Mouse (Mus musculus) CH12.LX (cell line): ENCODE results near the gene Lonp2. TPM values are rescaled to one million over a fixed set of nuclear protein-coding genes. Genes with fewer than 3 reads are reported as not detected.

Experiments
- DNase-seq: peaks from one replicate; pipeline ENCODE4 v3.0.0-alpha.2; 2013; ENCODE audit errors: extremely low read depth
- H3K27ac ChIP-seq: 2 replicates; pipeline ENCODE4 v1.5.1; 2012; ENCODE audit warnings: low read depth, mild to moderate bottlenecking, control low read depth, moderate library complexity; ENCODE audit not compliant: insufficient read depth
- H3K27me3 ChIP-seq: replicated peaks from 2 replicates; pipeline ENCODE3; 2012; ENCODE audit warnings: inconsistent platforms
- H3K36me3 ChIP-seq, 2 experiments: replicated peaks in 1 of 2; 2 replicates each; pipeline versions ENCODE3 to v1.6.1; 2012; ENCODE audit warnings: inconsistent platforms in 1 of 2, low read length in 1 of 2, mild to moderate bottlenecking in 1 of 2, mixed read lengths in 1 of 2, moderate library complexity in 1 of 2; ENCODE audit not compliant: control insufficient read depth in 1 of 2, insufficient read depth in 1 of 2
- H3K4me1 ChIP-seq, 2 experiments: 2 replicates each; pipeline ENCODE4 v1.6.1; 2012; ENCODE audit warnings: inconsistent platforms in 1 of 2, moderate library complexity in 1 of 2; ENCODE audit not compliant: insufficient read depth in 2 of 2, control insufficient read depth in 1 of 2
- H3K4me2 ChIP-seq: 2 replicates; pipeline ENCODE4 v1.6.1; 2012; ENCODE audit warnings: low read depth, mild to moderate bottlenecking, control low read depth; ENCODE audit not compliant: poor library complexity, insufficient read depth, severe bottlenecking
- H3K4me3 ChIP-seq, 3 experiments: fragments of 150-350 bp in 1 of 3; sonication (generic) in 1 of 3; replicated peaks in 1 of 3; 2 replicates each; pipeline versions ENCODE3 to v1.5.1; 2011 to 2012; ENCODE audit warnings: low read depth in 2 of 3, low read length in 2 of 3, mild to moderate bottlenecking in 2 of 3, moderate library complexity in 2 of 3, control low read depth in 1 of 3, improper control_type of control experiment in 1 of 3, inconsistent platforms in 1 of 3, mixed read lengths in 1 of 3; ENCODE audit not compliant: poor library complexity in 1 of 3
- H3K79me2 ChIP-seq: replicated peaks from 2 replicates; pipeline ENCODE4 v1.6.1; 2012; ENCODE audit warnings: mild to moderate bottlenecking, moderate library complexity; ENCODE audit not compliant: control insufficient read depth, poor library complexity, insufficient read depth, severe bottlenecking; ENCODE audit errors: extremely low read depth
- H3K9ac ChIP-seq: 2 replicates; pipeline ENCODE4 v1.6.1; 2012; ENCODE audit warnings: low read depth, mild to moderate bottlenecking, control low read depth, moderate library complexity; ENCODE audit not compliant: insufficient read depth
- H3K9me3 ChIP-seq: replicated peaks from 2 replicates; pipeline ENCODE3; 2012; ENCODE audit warnings: low read length, inconsistent platforms, mixed read lengths
- BHLHE40 ChIP-seq: IDR thresholded peaks from 2 replicates; pipeline ENCODE4 v1.6.1; 2011; ENCODE audit warnings: mild to moderate bottlenecking, low read depth, low read length, improper control_type of control experiment
- CHD2 ChIP-seq: IDR thresholded peaks from 2 replicates; pipeline ENCODE4 v1.6.1; 2011; ENCODE audit warnings: low read length, improper control_type of control experiment
- CTCF ChIP-seq, 2 experiments: IDR thresholded peaks in 1 of 2; conservative IDR thresholded peaks in 1 of 2; 2 replicates each; pipeline ENCODE4 v1.5.1; 2011 to 2012; ENCODE audit warnings: low read depth in 2 of 2, low read length in 2 of 2, improper control_type of control experiment in 1 of 2, inconsistent platforms in 1 of 2, mild to moderate bottlenecking in 1 of 2, moderate library complexity in 1 of 2
- EP300 ChIP-seq: IDR thresholded peaks from 2 replicates; pipeline ENCODE4 v1.6.1; 2011; ENCODE audit warnings: low read length, improper control_type of control experiment
- ETS1 ChIP-seq: conservative IDR thresholded peaks from 2 replicates; pipeline ENCODE4 v1.6.1; 2012; ENCODE audit warnings: low read depth, mild to moderate bottlenecking, inconsistent platforms, low read length, improper control_type of control experiment, moderate library complexity
- HCFC1 ChIP-seq: IDR thresholded peaks from 2 replicates; pipeline ENCODE4 v1.6.1; 2012; ENCODE audit warnings: low read depth, mild to moderate bottlenecking, inconsistent platforms, low read length, improper control_type of control experiment
- IRF4 ChIP-seq: IDR thresholded peaks from 2 replicates; pipeline ENCODE4 v1.6.1; 2014; ENCODE audit warnings: low read depth, mild to moderate bottlenecking, inconsistent platforms, low read length, improper control_type of control experiment
- KAT2A ChIP-seq: IDR thresholded peaks from 2 replicates; pipeline ENCODE4 v1.6.1; 2012; ENCODE audit warnings: low read length, improper control_type of control experiment, inconsistent platforms; ENCODE audit not compliant: insufficient replicate concordance
- MAZ ChIP-seq: IDR thresholded peaks from 2 replicates; pipeline ENCODE4 v1.6.1; 2012; ENCODE audit warnings: low read depth, mild to moderate bottlenecking, inconsistent platforms, low read length, improper control_type of control experiment, moderate library complexity
- MYC ChIP-seq: IDR thresholded peaks from 2 replicates; pipeline ENCODE4 v1.6.1; 2011; ENCODE audit warnings: low read depth, mild to moderate bottlenecking, improper control_type of control experiment, low read length
- NELFE ChIP-seq: IDR thresholded peaks from 2 replicates; pipeline ENCODE4 v1.6.1; 2011; ENCODE audit warnings: low read depth, low read length, improper control_type of control experiment
- NRF1 ChIP-seq: IDR thresholded peaks from 2 replicates; pipeline ENCODE4 v1.6.1; 2014; ENCODE audit warnings: low read depth, mild to moderate bottlenecking, inconsistent platforms, low read length, improper control_type of control experiment, moderate library complexity
- PAX5 ChIP-seq: IDR thresholded peaks from 2 replicates; pipeline ENCODE4 v1.6.1; 2012; ENCODE audit warnings: low read length, inconsistent platforms, mixed read lengths
- POLR2AphosphoS2 ChIP-seq: IDR thresholded peaks from 2 replicates; pipeline ENCODE4 v1.6.1; 2011; ENCODE audit warnings: low read depth, low read length, improper control_type of control experiment
- RAD21 ChIP-seq: IDR thresholded peaks from 2 replicates; pipeline ENCODE4 v1.6.1; 2011; ENCODE audit warnings: low read depth, mild to moderate bottlenecking, low read length, improper control_type of control experiment, moderate library complexity
- RCOR1 ChIP-seq: conservative IDR thresholded peaks from 2 replicates; pipeline ENCODE4 v1.6.1; 2012; ENCODE audit warnings: low read depth, mild to moderate bottlenecking, inconsistent platforms, low read length, improper control_type of control experiment
- SIN3A ChIP-seq: IDR thresholded peaks from 2 replicates; pipeline ENCODE4 v1.6.1; 2012; ENCODE audit warnings: low read length, improper control_type of control experiment, inconsistent platforms
- SMC3 ChIP-seq: IDR thresholded peaks from 2 replicates; pipeline ENCODE4 v1.6.1; 2011; ENCODE audit warnings: low read depth, low read length, improper control_type of control experiment
- TBP ChIP-seq: conservative IDR thresholded peaks from 2 replicates; pipeline ENCODE4 v1.6.1; 2011; ENCODE audit warnings: low read depth, low read length, improper control_type of control experiment
- TCF12 ChIP-seq: IDR thresholded peaks from 2 replicates; pipeline ENCODE4 v1.6.1; 2014; ENCODE audit warnings: low read depth, mild to moderate bottlenecking, inconsistent platforms, low read length, improper control_type of control experiment
- UBTF ChIP-seq: IDR thresholded peaks from 2 replicates; pipeline ENCODE4 v1.6.1; 2012; ENCODE audit warnings: low read depth, mild to moderate bottlenecking, inconsistent platforms, low read length, improper control_type of control experiment, moderate library complexity
- USF1 ChIP-seq: IDR thresholded peaks from 2 replicates; pipeline ENCODE4 v1.6.1; 2014; ENCODE audit warnings: low read depth, mild to moderate bottlenecking, inconsistent platforms, low read length, improper control_type of control experiment
- ZKSCAN1 ChIP-seq: IDR thresholded peaks from 2 replicates; pipeline ENCODE4 v1.6.1; 2012; ENCODE audit warnings: low read depth, inconsistent platforms, low read length, improper control_type of control experiment, borderline replicate concordance
- ZNF384 ChIP-seq: IDR thresholded peaks from 2 replicates; pipeline ENCODE4 v1.6.1; 2012; ENCODE audit warnings: low read depth, low read length, improper control_type of control experiment, inconsistent platforms
- dilution Hi-C: fragments of 300-500 bp; cut with MboI; formaldehyde crosslinking; loops from 2 replicates; pipeline ENCODE4 v1.14.3; 2020; ENCODE audit warnings: low sequenced_read_pairs; ENCODE audit not compliant: extremely low pct_unique_long_range_greater_than_20kb, extremely low pct_ligation_motif_present
- in situ Hi-C: fragments of 300-500 bp; cut with MboI; formaldehyde crosslinking; loops from 3 replicates; pipeline ENCODE4 v1.14.3; 2019; ENCODE audit warnings: low sequenced_read_pairs, low pct_ligation_motif_present, low pct_unique_long_range_greater_than_20kb, mixed read lengths
- polyA plus RNA-seq: library from polyadenylated mRNA; unstranded; fragments of >175 nt; gene quantifications from 2 replicates; pipeline ENCODE4 v1.2.1, GENCODE M21; 2012; ENCODE audit warnings: low read depth; ENCODE audit not compliant: insufficient read length
- total RNA-seq, 2 experiments: library from RNA; depleted of rRNA; stranded (reverse); fragments of 300-350 nt in 1 of 2; fragments of >200 nt in 1 of 2; gene quantifications; 2 replicates each; pipeline ENCODE4 v1.2.3; 2012 to 2014

The Lonp2 gene
- total and polyA plus RNA-seq, 3 experiments = 25.6 to 27.8 (median 26.4) TPM

GRCm38 (mm10) chr8:86734171-86734570, 110.3 kb downstream of the Lonp2 start:
- H3K27me3 ChIP-seq = no peaks in the 10 kb centered on the region
- DNase-seq = no peak
- no peak overlapping the region for H3K4me2 ChIP-seq
- no peak overlapping the region for H3K9ac ChIP-seq
- H3K4me3 ChIP-seq = no peak overlapping the region
- H3K79me2 ChIP-seq = peaks cover 10% of the 10 kb centered on the region; the same call in 1 of the 2 replicates
- dilution Hi-C loops (no loop called here), in situ Hi-C loops (no loop called here)
- no peaks in the 10 kb centered on the region for H3K9me3 ChIP-seq
- peaks cover 0 to 15% of the 10 kb centered on the region in 2 experiments; a peak in 3 of 4 replicates for H3K4me1 ChIP-seq
- TF ChIP-seq RAD21 (no peak), POLR2AphosphoS2 (no peak), CTCF (conservative IDR thresholded peaks at IDR 0.05 in 1 of 2, IDR thresholded peaks at IDR 0.05 in 1 of 2; ENCODE audit: low read depth in 2 of 2, low read length in 2 of 2) (no peak), TBP (no peak), TCF12 (no peak), KAT2A (no peak), HCFC1 (no peak), ETS1 (no peak), SIN3A (no peak), BHLHE40 (no peak), NELFE (no peak), UBTF (no peak)
- H3K27ac ChIP-seq = no peak overlapping the region
- H3K36me3 ChIP-seq = no peaks in the 10 kb centered on the region

GRCm38 (mm10) chr8:86734954-86735353, 111.1 kb downstream of the Lonp2 start:
- H3K79me2 ChIP-seq = peaks cover 12% of the 10 kb centered on the region
- no peak overlapping the region for H3K4me2 ChIP-seq
- no peak overlapping the region for H3K4me3 ChIP-seq
- no peaks in the 10 kb centered on the region for H3K27me3 ChIP-seq
- peaks cover 0 to 15% of the 10 kb centered on the region in 2 experiments; a peak in 3 of 4 replicates for H3K4me1 ChIP-seq
- no peak for DNase-seq
- no peaks in the 10 kb centered on the region for H3K9me3 ChIP-seq
- in situ Hi-C loops = no loop called here
- dilution Hi-C loops = no loop called here
- H3K27ac ChIP-seq = no peak overlapping the region
- TF ChIP-seq IRF4 = no peak
- TF ChIP-seq ZKSCAN1 = no peak
- no peak for TF ChIP-seq SIN3A
- no peak for TF ChIP-seq MAZ
- no peak for TF ChIP-seq ETS1
- TF ChIP-seq MYC = no peak
- TF ChIP-seq USF1 = no peak
- TF ChIP-seq NRF1 = no peak
- no peak for TF ChIP-seq CHD2
- TF ChIP-seq TCF12 = no peak
- TF ChIP-seq KAT2A = no peak
- TF ChIP-seq SMC3 = no peak
- TF ChIP-seq PAX5 = no peak
- no peak for TF ChIP-seq EP300
- TF ChIP-seq ZNF384 = no peak
- TF ChIP-seq TBP = no peak
- no peak for TF ChIP-seq RCOR1
- no peak for TF ChIP-seq CTCF (conservative IDR thresholded peaks at IDR 0.05 in 1 of 2, IDR thresholded peaks at IDR 0.05 in 1 of 2; ENCODE audit: low read depth in 2 of 2, low read length in 2 of 2)
- H3K9ac ChIP-seq = no peak overlapping the region
- no peaks in the 10 kb centered on the region for H3K36me3 ChIP-seq
